Mouse (Mus musculus) myocyte (in vitro differentiated cells): ENCODE measurements around the gene E2f7.

ENCODE experiments used
- CEBPB ChIP-seq: IDR thresholded peaks from 2 replicates; pipeline ENCODE4 v1.6.1; 2011; ENCODE audit warnings: mild to moderate bottlenecking, moderate library complexity; ENCODE audit not compliant: poor library complexity, insufficient read depth, severe bottlenecking
- E2F4 ChIP-seq: IDR thresholded peaks from one replicate; pipeline ENCODE4 v1.6.1; 2011; ENCODE audit warnings: mild to moderate bottlenecking, control low read depth, moderate library complexity; ENCODE audit not compliant: insufficient read depth
- MAX ChIP-seq: IDR thresholded peaks from one replicate; pipeline ENCODE4 v1.6.1; 2011; ENCODE audit warnings: low read depth, mild to moderate bottlenecking, control low read depth
- MYOG ChIP-seq, 3 experiments: IDR thresholded peaks; one replicate each; pipeline ENCODE4 v1.6.1; 2011; ENCODE audit warnings: control low read depth in 2 of 3, low read depth in 2 of 3, mild to moderate bottlenecking in 2 of 3; ENCODE audit not compliant: insufficient read length in 2 of 3, control insufficient read depth in 1 of 3, insufficient read depth in 1 of 3
- POLR2A ChIP-seq: IDR thresholded peaks from one replicate; pipeline ENCODE4 v1.6.1; 2011; ENCODE audit warnings: low read depth, mild to moderate bottlenecking, control low read depth, moderate library complexity; ENCODE audit not compliant: insufficient read length
- POLR2AphosphoS2 ChIP-seq: IDR thresholded peaks from one replicate; pipeline ENCODE4 v1.6.1; 2011; ENCODE audit warnings: low read depth, control low read depth; ENCODE audit not compliant: insufficient read length
- TCF12 ChIP-seq: IDR thresholded peaks from one replicate; pipeline ENCODE4 v1.6.1; 2011; ENCODE audit warnings: mild to moderate bottlenecking, control low read depth; ENCODE audit not compliant: poor library complexity, insufficient read depth, severe bottlenecking
- USF1 ChIP-seq: IDR thresholded peaks from one replicate; pipeline ENCODE4 v1.6.1; 2011; ENCODE audit warnings: low read depth, mild to moderate bottlenecking, control low read depth, moderate library complexity

DNA sequence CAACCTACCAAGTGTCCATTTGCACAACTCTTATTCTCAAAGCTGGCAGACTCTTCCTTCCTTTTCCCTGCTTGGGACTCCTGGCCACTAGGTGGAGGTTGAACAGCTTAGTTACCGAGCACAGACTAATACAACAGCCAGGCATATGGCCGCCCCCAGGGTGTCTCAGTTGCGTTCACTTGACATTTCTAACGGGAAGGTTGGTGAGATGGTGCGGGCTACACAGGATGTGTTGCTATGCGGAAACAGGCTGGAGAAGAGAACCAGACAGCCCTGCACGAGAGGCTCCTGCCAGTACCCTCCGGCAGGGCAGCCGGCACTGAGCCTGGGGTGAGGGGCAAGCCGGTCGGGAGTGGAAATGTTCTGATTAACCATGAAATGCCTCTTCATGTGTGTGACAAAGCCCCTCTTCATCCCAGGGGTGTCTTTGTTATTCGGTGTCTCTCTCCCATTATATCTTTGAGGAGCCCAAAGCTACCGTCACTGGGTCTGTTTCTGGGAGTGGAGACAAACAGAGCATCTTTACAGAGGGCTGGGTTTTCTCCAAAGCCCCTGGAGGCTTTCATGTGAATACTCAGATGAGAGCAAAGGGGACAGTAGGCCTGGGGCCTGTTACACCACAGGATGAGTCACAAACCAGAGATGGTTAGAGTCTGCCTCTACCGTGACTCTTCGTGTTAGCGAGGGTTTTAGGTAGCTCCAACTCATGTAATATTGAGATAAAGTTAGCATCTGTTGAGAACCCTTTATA lies 17.1 kb downstream of the E2f7 start:
- TF ChIP-seq MYOG (IDR thresholded peaks at IDR 0.05; ENCODE audit: control insufficient read depth in 1 of 3, insufficient read depth in 1 of 3, insufficient read length in 2 of 3, low read depth in 2 of 3) (no peak), E2F4 (no peak), POLR2A (no peak), POLR2AphosphoS2 (no peak), MAX (no peak), TCF12 (no peak), USF1 (no peak), CEBPB (no peak)
